Mouse (Mus musculus): ENCODE data around the gene Cdk5. TPM values are rescaled to one million over a fixed set of nuclear protein-coding genes. Genes with fewer than 3 reads are reported as not detected.

The Cdk5 gene
- total RNA-seq (2021), result 10 to 100 TPM; 11.3 to 12.0 TPM
- long read RNA-seq, experiment 1, transcript Cdk5-201 (12 exons, 2,059 nt), result major isoform, 6 of 10 reads
- long read RNA-seq, experiment 1, partial matches to known transcripts, result 1 of 10 reads
- long read RNA-seq, experiment 1, other reads (novel, unspliced or antisense), result 3 of 10 reads
- long read RNA-seq, experiment 2, transcript Cdk5-201 (12 exons, 2,059 nt), result major isoform, 6 of 11 reads
- long read RNA-seq, experiment 2, partial matches to known transcripts, result 0 of 11 reads
- long read RNA-seq, experiment 2, other reads (novel, unspliced or antisense), result 5 of 11 reads

DNA sequence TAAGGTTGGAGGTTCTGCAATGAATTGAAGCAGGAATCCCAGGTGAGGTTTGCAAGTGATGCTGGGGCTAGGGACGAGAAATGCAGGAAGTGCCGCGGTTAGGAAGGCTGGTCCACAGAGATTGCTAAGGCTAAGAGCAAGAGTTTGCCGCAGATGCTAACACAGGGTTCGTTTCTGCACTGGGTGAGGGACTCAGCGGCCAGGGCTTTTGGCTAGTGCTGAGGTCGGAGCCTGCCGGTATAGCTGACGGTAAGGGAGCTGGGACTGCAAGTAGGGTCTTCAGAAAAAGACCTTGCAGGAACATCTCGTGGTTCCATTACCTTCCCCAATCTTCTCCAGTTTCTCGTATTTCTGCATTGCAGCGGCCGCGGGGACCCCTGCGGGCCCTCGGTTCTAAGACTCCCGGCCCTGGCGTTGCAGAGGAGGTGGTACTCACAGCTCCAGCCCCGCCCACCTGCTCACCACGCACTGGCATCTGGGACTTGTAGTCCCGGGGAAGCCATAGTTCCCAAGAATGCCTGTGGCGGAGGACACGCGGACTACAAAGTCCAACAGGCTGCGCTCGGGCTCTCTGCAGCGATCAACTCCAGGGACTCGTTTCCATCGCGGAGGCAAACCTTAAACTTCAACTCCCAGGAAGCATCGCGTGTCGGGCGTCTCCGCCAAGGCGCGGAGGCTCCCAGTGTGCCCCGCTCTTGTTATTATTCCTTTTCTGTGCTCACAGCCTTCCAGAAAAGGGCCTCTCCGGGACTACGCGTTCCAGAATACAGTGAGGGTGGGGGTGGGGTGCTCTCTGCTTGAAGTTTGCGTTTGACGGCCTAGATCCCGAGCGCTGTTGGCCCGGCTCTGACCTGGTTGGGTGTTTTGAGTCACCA, at the start of gene Cdk5, which contains the start of gene Slc4a2:
Gene Cdk5 (minus strand): TSS at position 402 of the 875 bp plus-strand sequence.
Gene Slc4a2 (plus strand): TSS at position 709 of the 875 bp plus-strand sequence.
- peak; percentile 95 to 98 for DNase-seq
- intact Hi-C loops (cut with DNase I), result no loop called here

DNA sequence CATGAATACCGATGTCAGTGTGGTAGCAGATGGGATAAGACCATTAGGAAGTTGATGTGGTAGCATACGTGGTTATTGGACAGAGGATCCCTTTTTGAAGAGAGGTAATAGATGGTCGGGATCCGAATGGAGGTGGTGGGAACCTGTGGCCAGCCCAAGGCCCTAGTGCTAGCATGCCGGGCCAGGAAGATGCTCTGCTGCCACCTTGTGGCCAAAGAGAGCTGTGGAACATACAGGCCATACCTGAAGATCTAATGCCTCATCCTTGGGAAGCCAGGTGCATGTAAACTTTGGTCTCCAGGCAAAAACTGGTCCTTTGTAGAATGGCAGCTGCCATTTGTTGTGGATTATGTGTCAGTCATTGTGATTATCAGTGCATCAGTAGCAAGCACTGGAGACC, 47.3 kb upstream of the Cdk5 start:
- intact Hi-C loops (cut with DNase I), result loop anchor here (1.0 to 2.0 kb wide), 2 partner anchors 54 to 76 kb away; no protein-coding TSS in a partner anchor
- DNase-seq, result peak; percentile 56 to 69

DNA sequence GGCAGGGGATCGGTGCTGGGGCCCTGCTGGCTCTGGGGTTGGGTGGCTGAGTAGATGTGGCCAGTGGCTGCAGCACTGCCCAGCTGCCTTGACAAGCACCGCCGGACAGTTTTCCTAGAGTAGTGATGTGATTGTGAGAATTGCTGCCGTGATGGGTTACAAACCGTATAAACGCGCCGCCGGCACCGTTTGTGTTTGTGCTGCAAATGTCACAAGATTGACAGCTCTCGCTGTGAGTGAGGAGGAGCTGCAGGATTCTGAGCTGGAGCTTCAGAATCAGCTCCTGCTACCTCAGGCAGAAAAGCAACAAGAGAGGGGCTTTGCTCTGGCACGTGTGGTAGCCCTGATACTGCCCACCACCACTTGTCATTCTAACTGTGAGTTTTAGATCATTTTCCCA, 43.4 kb upstream of the Cdk5 start:
- intact Hi-C loops (cut with DNase I), result no loop called here
- no peak for DNase-seq

DNA sequence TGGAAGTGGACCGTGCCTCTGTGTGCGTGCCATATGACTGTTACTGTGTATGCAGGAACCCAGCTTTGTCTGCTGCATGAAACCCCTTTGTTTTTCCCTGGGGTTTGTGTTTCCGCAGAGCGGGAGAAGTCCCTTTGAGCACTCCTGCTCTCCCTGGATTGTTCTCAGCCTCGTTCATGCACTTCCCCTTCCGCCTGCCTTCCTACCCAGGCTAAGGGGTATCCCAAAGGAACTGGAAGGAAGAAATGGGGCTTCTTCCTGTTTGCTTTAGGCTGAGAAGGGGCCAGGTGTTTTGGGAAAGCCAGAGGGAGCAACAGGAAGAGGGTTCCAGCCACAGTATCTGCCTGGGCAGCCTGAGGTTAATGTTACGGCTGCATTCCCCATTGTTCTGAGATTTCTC, 32.3 kb upstream of the Cdk5 start:
- intact Hi-C loops (cut with DNase I), result no loop called here

DNA sequence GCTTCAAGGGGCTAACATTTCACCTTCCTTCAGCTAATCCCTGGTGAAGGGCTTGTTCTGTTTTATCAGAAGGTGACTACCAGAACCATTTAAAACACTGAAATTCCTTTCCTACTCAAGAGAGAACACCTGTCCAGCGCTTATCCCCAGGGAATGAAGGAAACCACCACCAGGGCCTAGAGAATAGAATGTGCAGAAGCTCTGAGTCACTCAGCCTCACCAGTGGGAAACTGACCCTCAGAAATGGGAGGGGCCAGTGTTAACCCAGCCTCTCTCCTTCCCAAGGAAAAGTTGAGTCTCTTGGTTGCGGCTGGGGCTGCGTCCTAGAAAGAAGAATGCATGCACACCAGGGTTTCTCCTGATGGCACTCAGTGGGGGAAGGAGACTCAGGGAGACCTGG, 31.7 kb upstream of the Cdk5 start:
- no peak for DNase-seq
- intact Hi-C loops (cut with DNase I), result no loop called here

More for the DNA sequence above, 32.3 kb upstream of the Cdk5 start:
- DNase-seq, result no peak

DNA sequence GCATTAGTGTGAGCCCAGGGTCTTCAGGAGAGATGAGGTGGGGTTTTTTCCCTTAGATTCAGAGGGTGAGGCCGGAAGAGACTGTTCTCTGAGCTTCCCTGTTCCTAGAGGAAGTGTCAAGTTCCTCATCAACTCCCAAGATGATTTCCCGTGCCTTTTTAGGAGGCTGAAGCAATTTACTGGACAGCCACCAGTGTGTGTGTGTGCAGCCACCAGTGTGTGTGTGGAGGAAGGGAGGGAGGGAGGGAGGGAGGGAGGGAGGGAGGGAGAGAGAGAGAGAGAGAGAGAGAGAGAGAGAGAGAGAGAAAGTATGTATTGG, 30.6 kb upstream of the Cdk5 start:
- no peak for DNase-seq
- intact Hi-C loops (cut with DNase I), result no loop called here

DNA sequence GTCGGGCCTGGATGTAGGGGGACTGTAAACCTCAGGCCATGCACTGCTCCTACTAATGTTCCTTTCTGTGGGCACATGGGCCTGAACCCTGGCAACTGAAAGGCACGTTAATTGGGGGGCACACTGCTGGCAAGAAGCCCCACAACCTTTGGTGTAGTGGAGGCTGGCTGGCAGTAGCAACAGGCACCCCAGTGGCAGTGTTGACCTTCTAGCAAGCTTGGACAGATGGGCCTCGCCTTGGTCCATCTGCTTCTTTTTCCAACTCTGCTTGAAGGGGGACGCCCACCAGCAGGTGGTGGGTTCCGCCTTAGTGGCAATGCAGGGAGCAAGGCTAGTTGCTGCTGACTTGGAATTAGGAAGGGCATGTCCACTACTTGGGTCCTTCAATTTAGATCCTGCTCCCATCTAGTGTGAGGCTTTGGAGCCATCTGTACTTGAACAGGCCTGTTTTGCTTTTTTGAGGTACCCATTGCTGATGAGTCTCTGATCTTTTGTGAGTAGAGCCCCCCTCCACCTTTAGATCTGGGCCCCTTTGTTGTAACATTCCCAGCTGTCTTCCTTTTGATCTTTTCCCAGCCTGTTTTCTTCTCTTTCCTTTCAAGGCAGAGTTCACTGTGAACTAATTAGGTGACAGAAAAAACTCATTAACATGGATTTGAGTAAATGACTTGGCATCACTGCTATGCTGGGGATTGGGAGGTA, 30.1 kb upstream of the Cdk5 start:
- intact Hi-C loops (cut with DNase I), result no loop called here
- DNase-seq, result no peak

DNA sequence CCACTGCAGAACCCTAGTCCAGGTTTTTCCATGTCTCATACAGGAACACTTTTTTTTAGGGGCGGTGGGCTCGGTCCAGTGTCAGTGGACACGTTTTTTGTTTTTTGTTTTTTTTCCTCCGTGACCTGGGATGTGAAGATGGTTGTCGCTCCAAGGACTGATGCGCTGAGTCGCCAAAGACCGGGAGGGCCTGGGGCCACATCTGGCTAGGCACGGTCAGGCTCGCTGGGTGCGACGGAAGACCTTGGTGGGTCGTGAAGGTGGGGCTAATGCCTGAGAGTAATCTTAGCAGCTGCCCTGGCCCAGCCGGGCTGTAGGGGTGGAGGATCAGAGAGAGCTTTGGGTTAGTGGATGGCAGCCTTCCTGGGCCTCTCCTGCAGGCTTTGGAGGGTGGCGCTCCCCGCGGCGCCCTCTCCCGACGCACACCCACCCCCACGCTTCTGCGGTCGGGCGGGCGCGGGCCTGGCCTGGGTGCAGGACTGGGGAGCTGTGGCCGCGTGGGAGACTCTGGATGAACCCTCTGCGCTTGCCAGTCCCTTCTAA, 29.4 kb upstream of the Cdk5 start:
- DNase-seq, result no peak
- intact Hi-C loops (cut with DNase I), result no loop called here

DNA sequence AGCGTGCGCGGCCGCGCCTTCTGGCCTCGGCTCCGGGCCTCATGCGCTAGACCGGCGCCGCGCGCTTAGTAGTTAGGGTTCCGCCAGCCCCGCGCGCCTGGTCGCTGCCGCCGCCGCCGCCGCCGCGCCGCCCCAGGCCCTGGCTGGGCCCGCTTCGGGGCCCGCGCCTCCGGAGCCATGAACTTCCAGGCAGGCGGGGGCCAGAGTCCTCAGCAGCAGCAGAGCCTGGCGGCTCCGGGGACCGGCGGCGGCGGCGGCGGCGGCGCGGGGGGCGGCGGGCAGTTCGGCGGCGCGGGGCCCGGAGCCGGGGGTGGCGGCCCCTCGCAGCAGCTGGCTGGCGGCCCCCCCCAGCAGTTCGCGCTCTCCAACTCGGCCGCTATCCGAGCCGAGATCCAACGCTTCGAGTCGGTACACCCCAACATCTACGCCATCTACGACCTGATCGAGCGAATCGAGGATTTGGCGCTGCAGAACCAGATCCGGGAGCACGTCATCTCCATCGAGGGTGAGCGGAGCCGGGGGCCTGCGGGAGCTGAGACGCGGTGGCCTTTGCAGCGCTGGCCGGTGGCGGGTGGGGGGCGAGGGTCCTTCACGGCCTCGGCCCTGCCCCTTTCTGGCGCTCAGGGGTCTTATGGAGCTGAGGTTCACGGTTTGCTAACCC, 28.8 kb upstream of the Cdk5 start, which contains the start of gene Agap3:
Gene Agap3 (plus strand): TSS at position 148 of the 661 bp plus-strand sequence.
- DNase-seq, result peak in 1 of 2 experiments; percentile 40
- intact Hi-C loops (cut with DNase I), result no loop called here

DNA sequence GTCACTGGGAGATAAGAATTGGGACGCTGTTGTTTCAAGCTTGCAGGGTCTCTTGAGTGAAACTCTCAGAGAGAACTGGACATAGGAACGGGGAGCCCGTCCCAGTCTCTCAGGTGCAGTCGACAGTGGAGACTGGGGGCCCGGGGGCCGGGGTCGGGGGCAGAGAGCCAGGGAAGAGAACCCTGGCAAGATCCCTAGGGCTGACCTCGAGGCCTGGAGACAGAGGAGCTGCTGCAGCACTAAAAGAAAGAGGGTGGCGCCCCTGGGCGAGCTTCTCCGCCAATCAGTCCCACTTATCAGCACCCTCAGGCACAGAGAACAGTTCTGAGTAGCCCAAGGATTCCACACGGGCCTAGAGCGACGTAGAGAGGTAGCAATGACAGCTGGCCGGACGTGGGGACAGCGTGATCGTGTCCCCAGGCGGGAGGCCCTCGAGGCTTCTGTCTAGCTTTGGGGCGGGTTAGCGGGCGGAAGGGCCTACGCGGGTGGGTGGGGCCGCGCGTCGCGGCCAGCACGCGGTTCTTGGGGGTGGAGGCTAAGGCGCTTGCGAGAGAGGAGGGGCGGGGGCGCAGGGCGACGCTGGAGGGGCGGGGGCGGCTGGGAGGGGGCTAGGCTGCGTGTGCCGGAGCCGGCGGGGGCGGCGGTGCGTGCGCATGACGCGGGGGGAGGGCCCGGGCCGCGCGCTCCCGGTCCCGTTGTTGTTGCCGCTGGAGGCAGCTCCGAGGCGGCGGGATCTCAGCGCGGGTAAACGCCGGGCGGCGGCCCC, 28.1 kb upstream of the Cdk5 start:
- peak; percentile 76 to 85 for DNase-seq
- intact Hi-C loops (cut with DNase I), result no loop called here

DNA sequence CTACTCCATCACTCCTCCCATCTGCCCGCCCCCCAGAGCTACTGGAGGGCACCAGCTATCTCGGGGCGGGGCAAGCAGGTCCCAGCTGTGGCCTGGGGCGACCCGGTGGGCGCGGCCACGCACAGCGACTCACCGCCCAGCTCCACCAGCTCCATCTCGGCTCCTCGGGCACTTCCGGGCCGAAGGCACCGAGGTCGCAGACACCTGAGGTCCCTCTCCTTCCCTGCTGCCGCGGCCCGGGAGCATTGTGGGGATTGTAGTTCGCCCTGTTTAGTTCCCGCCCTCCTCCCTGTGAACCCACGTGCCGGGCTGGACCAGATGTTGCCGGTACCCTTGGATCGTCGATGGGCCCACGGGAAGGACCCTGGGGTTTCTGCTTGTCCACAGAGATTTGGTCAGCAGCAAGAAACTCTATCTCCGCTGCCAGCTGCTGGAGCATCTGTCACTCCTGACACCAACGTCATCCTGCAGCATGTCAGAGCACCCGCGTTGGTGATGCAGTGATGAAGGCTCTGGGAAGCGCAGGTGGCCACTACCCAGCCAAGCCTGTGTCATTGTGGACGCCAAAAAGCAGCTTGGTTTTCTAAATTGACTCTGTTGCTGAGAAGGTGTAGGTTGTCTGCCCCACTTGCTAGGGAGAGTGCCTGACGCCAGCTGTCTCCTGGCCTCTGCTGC, 24.4 kb upstream of the Cdk5 start, which contains the start of gene Tmub1:
Gene Tmub1 (minus strand): TSS at position 231 of the 675 bp plus-strand sequence.
- DNase-seq, result peak; percentile 74 to 79
- intact Hi-C loops (cut with DNase I), result no loop called here

DNA sequence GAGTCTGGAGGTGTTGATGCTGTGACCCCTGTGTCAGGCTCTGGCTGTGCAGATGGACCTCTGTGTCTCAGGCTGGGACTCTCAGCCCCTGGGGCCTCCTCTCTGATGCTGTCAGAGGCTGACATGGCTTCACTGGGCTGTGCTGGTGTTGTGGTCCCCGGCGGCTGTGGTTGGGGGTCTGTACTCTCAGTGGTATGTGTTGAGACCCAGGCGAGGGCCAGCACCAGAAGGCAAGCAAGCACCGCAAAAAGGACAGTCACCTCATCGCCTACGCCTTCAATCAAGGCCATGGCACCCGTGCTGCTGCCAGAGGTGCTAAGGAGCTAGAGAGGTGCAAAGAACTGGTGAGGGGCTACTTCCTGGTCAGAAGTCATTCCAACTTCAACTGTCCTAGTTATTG, 23.3 kb upstream of the Cdk5 start:
- intact Hi-C loops (cut with DNase I), result no loop called here

DNA sequence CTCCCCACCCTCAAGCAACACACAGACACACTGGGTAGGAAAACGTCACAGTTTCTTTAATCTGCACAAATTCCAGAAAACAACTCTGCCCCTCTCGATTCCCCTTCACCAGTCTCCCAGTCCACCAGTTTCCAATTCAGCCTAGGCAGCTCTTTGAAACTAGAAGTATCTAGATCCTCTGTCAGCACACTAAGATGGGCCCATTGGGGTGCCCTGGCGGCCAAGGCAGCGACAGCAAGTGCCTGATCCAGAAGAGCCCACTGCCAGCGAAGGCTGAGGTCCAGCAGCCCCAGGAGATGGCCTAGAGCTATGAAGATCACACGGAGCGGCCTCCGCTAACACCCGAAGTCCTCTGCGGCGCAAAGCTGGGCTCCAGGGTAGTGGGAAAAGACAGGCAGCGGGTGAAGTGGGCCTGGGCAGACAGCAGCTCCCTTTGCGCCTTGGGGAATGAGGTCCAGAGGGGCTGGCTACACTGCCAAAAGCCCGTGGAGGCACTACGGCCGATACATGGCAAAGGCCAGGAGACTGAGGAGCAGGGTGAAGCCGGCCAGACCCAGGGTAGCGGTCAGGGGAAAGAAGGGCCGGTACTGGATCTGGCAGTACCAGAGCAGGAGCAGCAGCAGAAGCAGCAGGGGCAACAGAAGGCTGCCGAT, 22.2 kb upstream of the Cdk5 start:
- intact Hi-C loops (cut with DNase I), result no loop called here
- no peak for DNase-seq

More for the DNA sequence above, 23.3 kb upstream of the Cdk5 start:
- DNase-seq, result no peak

DNA sequence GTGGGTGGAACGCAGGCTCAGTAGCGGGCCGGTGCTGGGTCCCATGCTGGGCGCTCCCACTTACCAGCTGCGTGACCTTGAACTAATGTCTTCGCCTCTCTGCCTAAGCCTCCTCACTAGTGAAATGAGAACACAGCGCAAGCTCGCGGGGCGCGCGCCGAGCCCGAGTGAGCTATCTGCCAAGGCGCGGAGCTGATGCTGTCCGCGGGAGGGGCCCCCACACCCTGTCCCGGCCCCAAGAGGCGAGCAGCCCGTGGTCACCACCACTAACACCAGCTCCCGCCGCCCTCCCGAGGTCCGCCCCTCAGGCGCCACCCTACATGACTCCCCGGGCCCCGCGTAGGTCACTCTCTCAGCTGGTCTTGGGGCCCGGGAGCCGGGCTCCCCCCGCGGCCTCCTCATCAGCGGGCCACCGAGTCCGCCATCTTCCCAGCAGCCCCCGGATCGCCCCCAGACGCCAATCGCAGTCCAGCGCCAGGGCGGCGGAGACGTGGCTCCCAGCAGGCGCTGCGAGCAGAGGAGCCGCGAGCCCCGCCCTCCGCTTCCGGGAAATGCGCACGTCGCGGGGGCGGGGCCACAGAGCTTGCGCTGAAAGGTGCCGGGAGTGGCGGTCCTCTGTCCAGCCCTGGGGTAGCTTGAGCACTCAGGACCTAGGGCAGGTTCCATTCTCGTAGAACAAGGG, 21.6 kb upstream of the Cdk5 start, which contains the start of gene Fastk:
Gene Fastk (minus strand): TSS at position 542 of the 682 bp plus-strand sequence.
- peak; percentile 89 to 91 for DNase-seq
- intact Hi-C loops (cut with DNase I), result no loop called here

DNA sequence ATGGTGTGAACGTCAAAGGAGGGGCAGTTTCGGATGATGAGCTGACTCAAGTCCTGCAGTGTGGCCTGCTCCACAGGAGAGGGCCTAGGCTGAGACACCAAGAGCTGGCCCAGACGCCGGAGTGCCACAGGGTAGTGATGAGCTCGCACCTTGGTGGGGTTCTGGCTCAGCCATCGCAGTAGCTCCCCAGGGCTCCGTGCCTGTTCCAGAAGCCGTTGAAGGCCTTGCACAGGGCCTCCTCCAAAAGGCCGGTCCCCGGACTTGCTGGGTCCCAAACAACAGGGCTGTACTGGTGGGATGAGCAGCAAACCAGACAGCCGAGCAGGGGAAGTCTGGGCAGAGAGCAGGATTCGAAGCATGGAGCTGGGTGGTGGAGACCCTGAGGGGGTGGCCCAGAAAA, 20.6 kb upstream of the Cdk5 start:
- intact Hi-C loops (cut with DNase I), result loop anchor here (2.0 kb wide), 1 partner anchor 17 kb away; no protein-coding TSS in a partner anchor
- no peak for DNase-seq

DNA sequence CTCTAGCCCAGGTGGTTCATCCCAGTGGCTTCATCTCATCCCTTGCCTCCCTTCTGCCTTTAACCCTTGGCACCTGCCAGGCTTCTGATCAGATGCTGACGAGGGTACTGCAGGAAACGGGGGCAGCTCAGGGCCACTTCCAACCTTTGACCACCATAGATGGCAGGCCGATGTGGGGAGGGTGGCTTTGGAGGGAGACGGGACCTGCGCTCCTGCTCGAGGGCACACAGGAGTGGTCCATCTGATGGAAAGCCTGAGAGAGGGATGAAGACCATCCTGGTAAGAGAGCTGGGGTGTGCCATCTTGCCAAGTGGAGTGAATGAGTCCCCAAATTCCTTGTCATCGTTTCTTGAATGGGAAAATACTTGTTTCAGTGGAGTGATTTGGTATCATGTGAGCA, 19.9 kb upstream of the Cdk5 start:
- DNase-seq, result no peak
- intact Hi-C loops (cut with DNase I), result loop anchor here (2.0 kb wide), 1 partner anchor 16 kb away; no protein-coding TSS in a partner anchor

DNA sequence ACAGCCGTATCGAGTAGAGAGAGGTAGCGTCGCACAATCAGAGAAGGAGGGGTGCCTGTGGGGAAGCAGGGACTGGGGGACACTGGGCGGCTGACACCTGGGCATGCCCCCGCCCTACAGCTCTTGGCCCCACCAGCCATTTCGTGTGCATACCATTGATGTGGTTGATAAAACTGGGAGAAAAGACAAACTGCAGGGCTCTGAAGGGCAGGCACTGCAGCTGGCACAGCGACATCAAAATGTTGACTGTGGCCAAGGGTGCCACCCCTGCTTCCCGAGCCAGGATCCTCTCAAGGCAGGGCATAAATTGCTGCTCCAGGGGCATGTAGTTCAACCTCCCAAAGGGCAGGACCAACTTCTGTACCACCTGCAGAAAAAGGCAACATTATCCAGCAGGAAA, 18.7 kb upstream of the Cdk5 start:
- no peak for DNase-seq
- intact Hi-C loops (cut with DNase I), result loop anchor here (2.0 kb wide), 1 partner anchor 15 kb away; no protein-coding TSS in a partner anchor
